Mouse (Mus musculus) liver, adult 2 months (tissue): Measurements from ENCODE around the gene Tmem144.

Experiments used
- CTCF ChIP-seq: fragments of 200-500 bp; IDR thresholded peaks from 2 replicates; pipeline ENCODE4 v1.5.1; 2011; ENCODE audit warnings: low read depth, low read length, control low read depth
- POLR2A ChIP-seq: fragments of 200-500 bp; IDR thresholded peaks from 2 replicates; pipeline ENCODE4 v1.6.1; 2011; ENCODE audit warnings: low read length, control low read depth; ENCODE audit not compliant: insufficient read depth; ENCODE audit errors: extremely low read depth

- TF ChIP-seq CTCF, result no peak
- TF ChIP-seq POLR2A, result no peak
Measured at GRCm38 (mm10) chr3:79897534-79898370, 45.2 kb upstream of the Tmem144 start.
